Mouse (Mus musculus) liver, adult 10 weeks (tissue): ENCODE results near the gene Cpne8. TPM values are rescaled to one million over a fixed set of nuclear protein-coding genes. Genes with fewer than 3 reads are reported as not detected.

Experiments used
- polyA plus RNA-seq: library from polyadenylated mRNA; stranded (reverse); fragments of 350-450 nt; fragmentation: Illumina TruSeq; extraction: RNeasy Lipid Tissue Mini Kit (QIAGEN cat#74804); gene quantifications from one replicate; pipeline ENCODE4 v1.2.3, GENCODE M21; 2014; ENCODE audit warnings: low read depth, low replicate concordance

The Cpne8 gene
- 3.9 TPM for polyA plus RNA-seq

DNA sequence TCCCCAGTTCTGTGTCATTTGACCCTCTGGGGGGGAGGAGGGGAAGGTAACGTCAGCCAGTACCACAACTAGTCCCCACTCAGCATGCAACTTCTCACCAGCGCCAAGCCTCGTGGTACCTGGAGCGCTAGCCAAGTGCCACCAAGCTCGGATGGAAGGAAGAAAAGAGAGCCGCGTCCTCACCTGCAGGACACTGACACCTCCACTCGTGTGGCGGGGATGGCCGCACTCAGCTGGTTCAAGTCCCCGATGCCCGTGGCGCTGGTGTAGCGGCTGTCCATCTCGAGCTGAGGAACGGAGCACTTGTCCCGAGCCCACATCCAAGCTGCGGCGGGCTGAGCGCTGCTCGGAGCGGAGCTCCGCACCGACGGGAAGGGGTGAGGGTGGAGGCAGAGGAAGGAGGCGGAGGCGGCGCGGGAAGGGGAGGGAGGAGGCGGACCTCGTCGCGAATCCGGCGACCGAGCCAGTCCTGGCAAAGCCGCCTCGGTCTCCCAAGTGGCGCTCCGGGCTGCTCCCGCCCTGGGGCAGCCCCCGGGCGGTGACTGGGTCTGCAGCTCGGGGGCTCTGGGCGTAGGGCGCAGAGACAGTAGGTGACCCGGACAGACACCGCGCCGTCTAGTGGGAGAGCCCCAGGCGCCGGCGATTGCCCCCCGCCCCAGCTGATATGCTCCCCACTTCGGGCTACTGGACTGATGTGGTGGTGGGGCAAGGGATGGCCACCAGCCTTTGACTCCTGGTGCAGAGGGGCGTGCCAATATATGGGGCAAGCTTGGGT lies at the start of gene Cpne8:
TSS of gene Cpne8 (minus strand) at position 448 of the 775 bp plus-strand sequence.

